Mouse (Mus musculus): ENCODE results near the gene Gm853.
"Not testable (repeated sequence)": the region's sequence is repeated elsewhere in the genome, so short reads cannot be mapped to it uniquely, and the experiment has no call there.

Gm853 gene

GRCm38 (mm10) chr4:130222179-130222578 is at the start of gene Gm853:
Gm853 (minus strand) TSS chr4:130222401.
- ATAC-seq (ENCODE audit: low TSS enrichment), result no peak

- peak; percentile 17; the same call in 1 of the 2 replicates for ATAC-seq (ENCODE audit: low TSS enrichment)
Observed at GRCm38 (mm10) chr4:130270611-130271347, 48.6 kb upstream of the Gm853 start.

GRCm38 (mm10) chr4:130270089-130270488 is 47.9 kb upstream of the Gm853 start:
- ATAC-seq (ENCODE audit: low TSS enrichment), result peak; percentile 58

GRCm38 (mm10) chr4:130268736-130269135 is 46.5 kb upstream of the Gm853 start:
- no peak for ATAC-seq (ENCODE audit: low TSS enrichment)

GRCm38 (mm10) chr4:130267069-130267468 is 44.9 kb upstream of the Gm853 start:
- no peak for ATAC-seq (ENCODE audit: low TSS enrichment)

GRCm38 (mm10) chr4:130266601-130267000 is 44.4 kb upstream of the Gm853 start:
- no peak for ATAC-seq (ENCODE audit: low TSS enrichment)

GRCm38 (mm10) chr4:130264698-130265349 is 42.6 kb upstream of the Gm853 start:
- peak; percentile 31; the same call in 1 of the 2 replicates for ATAC-seq (ENCODE audit: low TSS enrichment)

- no peak for ATAC-seq (ENCODE audit: low TSS enrichment)
Observed at GRCm38 (mm10) chr4:130264131-130264530, 41.9 kb upstream of the Gm853 start.

GRCm38 (mm10) chr4:130260406-130260805 is 38.2 kb upstream of the Gm853 start:
- no peak for ATAC-seq (ENCODE audit: low TSS enrichment)

GRCm38 (mm10) chr4:130252441-130253157 is 30.4 kb upstream of the Gm853 start:
- no peak for ATAC-seq (ENCODE audit: low TSS enrichment)

- no peak for ATAC-seq (ENCODE audit: low TSS enrichment)
Observed at GRCm38 (mm10) chr4:130251763-130252162, 29.6 kb upstream of the Gm853 start.

- ATAC-seq (ENCODE audit: low TSS enrichment), result no peak
Observed at GRCm38 (mm10) chr4:130251172-130251705, 29.0 kb upstream of the Gm853 start.

- ATAC-seq (ENCODE audit: low TSS enrichment), result no peak
Observed at GRCm38 (mm10) chr4:130248636-130249035, 26.4 kb upstream of the Gm853 start.

GRCm38 (mm10) chr4:130246132-130246531 is 23.9 kb upstream of the Gm853 start:
- peak; percentile 90 for ATAC-seq (ENCODE audit: low TSS enrichment)

- ATAC-seq (ENCODE audit: low TSS enrichment), result no peak
Observed at GRCm38 (mm10) chr4:130244749-130245148, 22.5 kb upstream of the Gm853 start.

GRCm38 (mm10) chr4:130243621-130244020 is 21.4 kb upstream of the Gm853 start:
- ATAC-seq (ENCODE audit: low TSS enrichment), result not testable (repeated sequence)

- ATAC-seq (ENCODE audit: low TSS enrichment), result no peak
Observed at GRCm38 (mm10) chr4:130242956-130243355, 20.8 kb upstream of the Gm853 start.

GRCm38 (mm10) chr4:130240695-130241094 is 18.5 kb upstream of the Gm853 start:
- no peak for ATAC-seq (ENCODE audit: low TSS enrichment)

- no peak for ATAC-seq (ENCODE audit: low TSS enrichment)
Observed at GRCm38 (mm10) chr4:130237607-130238006, 15.4 kb upstream of the Gm853 start.

GRCm38 (mm10) chr4:130236361-130236760 is 14.2 kb upstream of the Gm853 start:
- ATAC-seq (ENCODE audit: low TSS enrichment), result no peak

- ATAC-seq (ENCODE audit: low TSS enrichment), result peak; percentile 62; the same call in 1 of the 2 replicates
Observed at GRCm38 (mm10) chr4:130224071-130224470, 1.9 kb upstream of the Gm853 start.

- ATAC-seq (ENCODE audit: low TSS enrichment), result no peak
Observed at GRCm38 (mm10) chr4:130220176-130220575, 2.0 kb downstream of the Gm853 start.
